Mouse (Mus musculus): ENCODE results near the gene Glrp1.

- TF ChIP-seq MAFK (IDR thresholded peaks at IDR 0.05; ENCODE audit: insufficient read depth, low read depth, low read length) (no peak), HCFC1 (IDR thresholded peaks at IDR 0.05; ENCODE audit: borderline replicate concordance, insufficient read depth, low read length) (no peak), CHD2 (IDR thresholded peaks at IDR 0.05; ENCODE audit: low read depth, low read length) (no peak), ZNF384 (IDR thresholded peaks at IDR 0.05; ENCODE audit: low read depth, low read length) (no peak)
These were observed 53.3 kb downstream of the Glrp1 start for GRCm38 (mm10) chr1:88456451-88457072.
